21 mouse cellular contexts compared by ENCODE assay signal in genomic region chr3:139308078-139308809, GRCm38 (mm10).
A peak's percentile ranks its signal among the peaks of the same experiment; 100 is the strongest.
DNase-seq lines count a peak whose midpoint lies in the region; ATAC-seq lines count a peak whose summit lies in the region.
"Had no signal": no experiment of that assay in that cellular context is flagged by ENCODE, and none has a peak within 500 bp of the region (broad histone marks: within the 10 kb centered on the region; RNA-seq: fewer than 3 reads in every experiment).

No protein-coding gene starts in this region.

- no peak overlapping the region for H3K9ac ChIP-seq in heart, embryonic 16.5 days (ENCODE audit: low read length)
- H3K9ac ChIP-seq: forebrain, embryonic 13.5 days; liver, postnatal 0 days; neural tube, embryonic 15.5 days had no signal

- peak overlapping the region; percentile 45 for H3K4me2 ChIP-seq in heart, embryonic 16.5 days (ENCODE audit: low read depth, low read length)
- H3K4me2 ChIP-seq: forebrain, embryonic 13.5 days; neural tube, embryonic 15.5 days had no signal

- peak overlapping the region; percentile 55 for H3K27ac ChIP-seq in heart, embryonic 16.5 days (ENCODE audit: low read length)
- H3K27ac ChIP-seq: forebrain, embryonic 13.5 days; hindbrain, postnatal 0 days; layer of hippocampus, adult 2 months; neural tube, embryonic 15.5 days; stomach, postnatal 0 days had no signal

- H3K4me3 ChIP-seq in heart, embryonic 16.5 days (ENCODE audit: low read length) = no peak overlapping the region
- H3K4me3 ChIP-seq: erythroblast, embryonic 14.5 days; forebrain, embryonic 13.5 days; layer of hippocampus, adult 2 months; neural tube, embryonic 15.5 days had no signal

- H3K9me3 ChIP-seq in heart, embryonic 16.5 days (replicated peaks; ENCODE audit: control insufficient read depth, low read length) = no peaks in the 10 kb centered on the region
- H3K9me3 ChIP-seq: forebrain, embryonic 13.5 days; neural tube, embryonic 15.5 days had no signal

- H3K27me3 ChIP-seq in heart, embryonic 16.5 days (ENCODE audit: control insufficient read depth, insufficient read depth, low read length) = no peaks in the 10 kb centered on the region
- H3K27me3 ChIP-seq: CH12.LX; forebrain, embryonic 13.5 days; neural tube, embryonic 15.5 days had no signal

- no peaks in the 10 kb centered on the region for H3K4me1 ChIP-seq in heart, embryonic 16.5 days (ENCODE audit: control insufficient read depth, insufficient read depth, low read length)
- H3K4me1 ChIP-seq: forebrain, embryonic 13.5 days; neural tube, embryonic 15.5 days had no signal

- DNase-seq in embryo, embryonic 10.5 days (ENCODE audit: low spot score) = peak; percentile 11
- DNase-seq in embryo, embryonic 10 days (ENCODE audit: low spot score) = no peak
- DNase-seq in heart, postnatal 25 days (ENCODE audit: low spot score) = no peak
- DNase-seq in retina, postnatal 1 day = peak; percentile 6
- DNase-seq in retina, embryonic 14.5 days (ENCODE audit: low spot score) = no peak
- no peak for DNase-seq in Muller cell, postnatal 12 days (ENCODE audit: inconsistent ontology term)
- DNase-seq: cerebellum, postnatal 14 days; gastrocnemius, postnatal 10 days; kidney, postnatal 10 days; liver, postnatal 0 days; lung, postnatal 14 days had no signal

- WGBS in heart, embryonic 16.5 days = 19% methylated on average over 7 of the region's 7 CpGs

- no peaks in the 10 kb centered on the region for H3K36me3 ChIP-seq in heart, embryonic 16.5 days (ENCODE audit: control insufficient read depth, insufficient read depth)
- H3K36me3 ChIP-seq: neural tube, embryonic 15.5 days had no signal

- ATAC-seq in heart, embryonic 16.5 days (replicated peaks; ENCODE audit: extremely low read depth, insufficient read depth, low FRiP score) = peak; percentile 99
- ATAC-seq: forebrain, embryonic 13.5 days; hindbrain, postnatal 0 days; intestine, postnatal 0 days; liver, postnatal 0 days; midbrain, embryonic 16.5 days had no signal

- intact Hi-C loops in heart, postnatal 25 days (cut with DNase I) = no loop called here

Comparison
In these comparisons a context has a peak if more than half of its experiments do, and no peak if none do; other contexts are left out.
1. DNase-seq: peak in embryo, embryonic 10.5 days (single experiment) and retina, postnatal 1 day (single experiment); none in embryo, embryonic 10 days (single experiment), heart, postnatal 25 days (single experiment), retina, embryonic 14.5 days (single experiment) and Muller cell, postnatal 12 days (single experiment).